Mouse (Mus musculus): ENCODE results near the gene Gm42906. TPM values are rescaled to one million over a fixed set of nuclear protein-coding genes. Genes with fewer than 3 reads are reported as not detected.

Gene Gm42906
- total and polyA plus RNA-seq, 3 experiments, result not detected

DNA sequence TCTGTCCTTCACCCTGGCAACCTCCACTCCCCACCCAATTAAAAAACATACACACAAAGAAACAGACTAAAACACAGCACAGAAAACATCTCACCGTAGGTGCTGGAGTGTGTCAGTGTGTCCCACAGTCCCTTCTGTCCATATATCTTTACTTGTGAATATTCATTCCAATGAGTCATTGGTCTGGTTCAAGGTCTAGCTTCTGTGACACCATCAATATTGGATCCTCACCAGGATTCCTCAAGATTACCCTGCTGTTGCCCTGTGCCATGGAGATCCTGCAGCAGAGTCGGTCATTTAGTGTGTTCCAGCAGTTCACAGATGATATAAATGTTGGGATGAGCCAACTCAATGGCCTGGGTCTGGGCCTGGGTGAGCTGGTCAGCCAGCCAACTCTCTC is 152.0 kb downstream of the Gm42906 start:
- Histone ChIP-seq H3K9me3 (replicated peaks; ENCODE audit: low read length) (peaks cover 2% of the 10 kb centered on the region), H3K36me3 (replicated peaks in 1 of 2; ENCODE audit: control insufficient read depth in 1 of 2, insufficient read depth in 1 of 2, low read length in 1 of 2) (no peaks in the 10 kb centered on the region), H3K79me2 (replicated peaks; ENCODE audit: control insufficient read depth, extremely low read depth, insufficient read depth, poor library complexity, severe bottlenecking) (no peaks in the 10 kb centered on the region), H3K4me2 (ENCODE audit: insufficient read depth, low read depth, poor library complexity, severe bottlenecking) (no peak overlapping the region), H3K4me1 (ENCODE audit: control insufficient read depth in 1 of 2, insufficient read depth in 2 of 2) (peaks cover 6 to 20% of the 10 kb centered on the region in 2 experiments), H3K9ac (ENCODE audit: insufficient read depth, low read depth) (no peak overlapping the region), H3K27ac (ENCODE audit: insufficient read depth, low read depth) (no peak overlapping the region), H3K4me3 (replicated peaks in 1 of 3; ENCODE audit: low read depth in 2 of 3, low read length in 2 of 3, poor library complexity in 1 of 3) (no peak overlapping the region), H3K27me3 (replicated peaks) (no peaks in the 10 kb centered on the region)
- dilution Hi-C loops (cut with MboI; ENCODE audit: extremely low pct_ligation_motif_present, extremely low pct_unique_long_range_greater_than_20kb, low sequenced_read_pairs), result no loop called here
- DNase-seq (ENCODE audit: extremely low read depth), result no peak
- in situ Hi-C loops (cut with MboI; ENCODE audit: low pct_ligation_motif_present, low pct_unique_long_range_greater_than_20kb, low sequenced_read_pairs), result no loop called here
- TF ChIP-seq IRF4 (IDR thresholded peaks at IDR 0.05; ENCODE audit: low read depth, low read length) (no peak), HCFC1 (IDR thresholded peaks at IDR 0.05; ENCODE audit: low read depth, low read length) (no peak), MEF2A (IDR thresholded peaks at IDR 0.05; ENCODE audit: borderline replicate concordance, low read depth, low read length) (no peak), MYC (IDR thresholded peaks at IDR 0.05; ENCODE audit: low read depth, low read length) (no peak), CHD1 (IDR thresholded peaks at IDR 0.05; ENCODE audit: low read depth, low read length) (no peak), KAT2A (IDR thresholded peaks at IDR 0.05; ENCODE audit: insufficient replicate concordance, low read length) (no peak), SMC3 (IDR thresholded peaks at IDR 0.05; ENCODE audit: low read depth, low read length) (no peak), GABPA (IDR thresholded peaks at IDR 0.05; ENCODE audit: insufficient replicate concordance, low read depth, low read length) (no peak), POLR2A (IDR thresholded peaks at IDR 0.05; ENCODE audit: low read depth, low read length) (no peak), CHD2 (IDR thresholded peaks at IDR 0.05; ENCODE audit: low read length) (no peak)

DNA sequence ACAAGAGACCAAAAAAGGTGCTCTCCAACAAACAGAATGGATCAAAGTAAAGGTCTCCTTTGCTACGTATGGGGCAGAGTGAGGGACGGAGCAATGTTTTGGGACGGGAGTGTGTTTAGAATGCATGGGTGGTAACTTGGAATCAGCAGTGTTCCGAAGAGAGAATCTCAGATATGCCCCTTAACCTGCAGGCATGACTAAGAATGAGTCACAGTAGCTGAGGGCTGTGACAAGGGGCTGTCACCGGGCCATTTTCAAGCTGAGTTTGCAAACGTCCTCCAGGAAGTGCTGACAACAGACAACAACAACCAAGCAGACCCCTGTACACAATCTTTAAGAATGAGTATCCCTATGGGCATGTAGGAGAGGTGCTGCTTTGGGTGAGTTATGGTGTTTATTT is 153.7 kb downstream of the Gm42906 start:
- Histone ChIP-seq H3K79me2 (replicated peaks; ENCODE audit: control insufficient read depth, extremely low read depth, insufficient read depth, poor library complexity, severe bottlenecking) (no peaks in the 10 kb centered on the region), H3K36me3 (replicated peaks in 1 of 2; ENCODE audit: control insufficient read depth in 1 of 2, insufficient read depth in 1 of 2, low read length in 1 of 2) (no peaks in the 10 kb centered on the region), H3K9ac (ENCODE audit: insufficient read depth, low read depth) (no peak overlapping the region), H3K27me3 (replicated peaks) (no peaks in the 10 kb centered on the region), H3K9me3 (replicated peaks; ENCODE audit: low read length) (peaks cover 2% of the 10 kb centered on the region), H3K4me3 (replicated peaks in 1 of 3; ENCODE audit: low read depth in 2 of 3, low read length in 2 of 3, poor library complexity in 1 of 3) (no peak overlapping the region), H3K4me2 (ENCODE audit: insufficient read depth, low read depth, poor library complexity, severe bottlenecking) (no peak overlapping the region), H3K27ac (ENCODE audit: insufficient read depth, low read depth) (no peak overlapping the region), H3K4me1 (ENCODE audit: control insufficient read depth in 1 of 2, insufficient read depth in 2 of 2) (peaks cover 6 to 20% of the 10 kb centered on the region in 2 experiments)
- in situ Hi-C loops (cut with MboI; ENCODE audit: low pct_ligation_motif_present, low pct_unique_long_range_greater_than_20kb, low sequenced_read_pairs) (no loop called here), dilution Hi-C loops (cut with MboI; ENCODE audit: extremely low pct_ligation_motif_present, extremely low pct_unique_long_range_greater_than_20kb, low sequenced_read_pairs) (no loop called here)
- DNase-seq (ENCODE audit: extremely low read depth), result no peak
- TF ChIP-seq ZC3H11A (IDR thresholded peaks at IDR 0.05; ENCODE audit: low read depth, low read length), result no peak
- no peak for TF ChIP-seq CHD2 (IDR thresholded peaks at IDR 0.05; ENCODE audit: low read length)
- TF ChIP-seq BHLHE40 (IDR thresholded peaks at IDR 0.05; ENCODE audit: low read depth, low read length), result no peak
- TF ChIP-seq MEF2A (IDR thresholded peaks at IDR 0.05; ENCODE audit: borderline replicate concordance, low read depth, low read length), result no peak
- no peak for TF ChIP-seq MAFK (IDR thresholded peaks at IDR 0.05; ENCODE audit: insufficient replicate concordance, low read length)
- TF ChIP-seq UBTF (IDR thresholded peaks at IDR 0.05; ENCODE audit: low read depth, low read length), result no peak
- TF ChIP-seq ZKSCAN1 (IDR thresholded peaks at IDR 0.05; ENCODE audit: borderline replicate concordance, low read depth, low read length), result no peak
- no peak for TF ChIP-seq NELFE (IDR thresholded peaks at IDR 0.05; ENCODE audit: low read depth, low read length)
- no peak for TF ChIP-seq POLR2AphosphoS2 (IDR thresholded peaks at IDR 0.05; ENCODE audit: low read depth, low read length)
- no peak for TF ChIP-seq ETS1 (conservative IDR thresholded peaks at IDR 0.05; ENCODE audit: low read depth, low read length)
- TF ChIP-seq RAD21 (IDR thresholded peaks at IDR 0.05; ENCODE audit: low read depth, low read length), result no peak
- TF ChIP-seq GABPA (IDR thresholded peaks at IDR 0.05; ENCODE audit: insufficient replicate concordance, low read depth, low read length), result no peak
- TF ChIP-seq MAX (IDR thresholded peaks at IDR 0.05; ENCODE audit: low read length), result no peak
- TF ChIP-seq JUND (conservative IDR thresholded peaks at IDR 0.05; ENCODE audit: low read depth, low read length), result no peak
- TF ChIP-seq PAX5 (IDR thresholded peaks at IDR 0.05; ENCODE audit: low read length), result no peak
- no peak for TF ChIP-seq MAZ (IDR thresholded peaks at IDR 0.05; ENCODE audit: low read depth, low read length)
- TF ChIP-seq IRF4 (IDR thresholded peaks at IDR 0.05; ENCODE audit: low read depth, low read length), result no peak
